ENCODE assay signal across 9 mouse cellular contexts in the genomic region with DNA sequence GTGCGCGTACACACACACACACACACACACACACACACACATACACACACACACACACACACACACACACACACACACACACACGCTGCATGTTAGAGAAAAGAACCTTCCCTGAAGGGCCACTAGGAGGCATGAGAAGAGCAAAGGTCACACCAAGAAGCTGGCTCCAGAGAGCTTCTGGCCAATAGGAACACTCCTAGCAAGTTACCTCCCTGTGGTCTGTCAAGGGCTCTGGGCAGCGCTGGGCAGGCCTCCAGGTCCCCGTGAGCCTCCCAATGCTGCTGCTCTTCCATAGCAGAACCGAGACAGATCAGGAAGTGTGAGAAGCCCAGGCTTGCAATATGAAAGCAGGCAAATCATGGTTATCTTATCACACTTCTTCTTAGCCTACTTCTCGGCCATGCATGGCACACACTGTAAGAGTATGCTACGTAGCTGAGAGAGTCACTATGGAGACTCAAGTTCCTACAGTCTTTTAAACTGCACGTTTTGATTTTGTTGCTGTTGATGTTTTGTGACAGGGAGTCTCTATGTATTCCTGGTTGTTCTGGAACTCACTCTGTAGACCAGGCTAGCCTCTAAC. TPM values are rescaled to one million over a fixed set of nuclear protein-coding genes. Genes with fewer than 3 reads are reported as not detected.
A peak's percentile ranks its signal among the peaks of the same experiment; 100 is the strongest.
DNase-seq lines count a peak whose midpoint lies in the region; ATAC-seq lines count a peak whose summit lies in the region.
"Had no signal": no experiment of that assay in that cellular context is flagged by ENCODE, and none has a peak within 500 bp of the region (broad histone marks: within the 10 kb centered on the region; RNA-seq: fewer than 3 reads in every experiment).

No protein-coding gene starts in this region.

- H3K36me3 ChIP-seq in heart, embryonic 11.5 days (ENCODE audit: control insufficient read depth, insufficient read depth, low read length): no peaks in the 10 kb centered on the region
- H3K36me3 ChIP-seq: midbrain, embryonic 12.5 days had no signal

- no peak overlapping the region for H3K4me3 ChIP-seq in heart, embryonic 11.5 days (ENCODE audit: low read depth, low read length)
- H3K4me3 ChIP-seq: midbrain, embryonic 12.5 days had no signal

- no peak overlapping the region for H3K4me2 ChIP-seq in heart, embryonic 11.5 days
- H3K4me2 ChIP-seq: midbrain, embryonic 12.5 days had no signal

- WGBS in heart, embryonic 11.5 days (ENCODE audit: insufficient replicate concordance): 32% methylated on average over 9 of the region's 9 CpGs

- H3K27me3 ChIP-seq in heart, embryonic 11.5 days (ENCODE audit: control insufficient read depth, insufficient read depth, low read length): no peaks in the 10 kb centered on the region
- H3K27me3 ChIP-seq: midbrain, embryonic 12.5 days had no signal

- intact Hi-C loops in left cerebral cortex, postnatal 25 days (cut with DNase I): loop anchor here (5.0 kb wide), 1 partner anchor 207 kb away; no protein-coding TSS in a partner anchor

- ATAC-seq in heart, embryonic 11.5 days (replicated peaks; ENCODE audit: insufficient number of reproducible peaks, low FRiP score, low TSS enrichment): peak; percentile 75; the same call in 1 of the 2 replicates
- ATAC-seq in neutrophil, adult 5-6 weeks (ENCODE audit: extremely low read depth, insufficient number of reproducible peaks, low FRiP score, poor library complexity, severe bottlenecking): peak; percentile 89

- H3K9me3 ChIP-seq in heart, embryonic 11.5 days (replicated peaks; ENCODE audit: control insufficient read depth, low read length): no peaks in the 10 kb centered on the region
- H3K9me3 ChIP-seq: midbrain, embryonic 12.5 days had no signal

- H3K4me1 ChIP-seq in heart, embryonic 11.5 days (ENCODE audit: control insufficient read depth, insufficient read depth, low read length): no peaks in the 10 kb centered on the region
- H3K4me1 ChIP-seq: midbrain, embryonic 12.5 days had no signal

- no peak overlapping the region for H3K27ac ChIP-seq in heart, embryonic 11.5 days (ENCODE audit: low read depth, low read length)
- H3K27ac ChIP-seq: midbrain, embryonic 12.5 days had no signal

- DNase-seq in gastrocnemius, postnatal 10 days: peak; percentile 8
- DNase-seq in gastrocnemius, postnatal 4 days (ENCODE audit: low spot score in 2 of 2): no peak
- DNase-seq in adipocyte (ENCODE audit: low spot score): peak; percentile 68
- peak; percentile 25 to 50 for DNase-seq in kidney, postnatal 4 days
- DNase-seq in left cerebral cortex, postnatal 25 days (ENCODE audit: low spot score in 2 of 2): no peak
- DNase-seq in right cerebral cortex, postnatal 36 days (ENCODE audit: low spot score in 2 of 2): no peak

- no peak overlapping the region for H3K9ac ChIP-seq in heart, embryonic 11.5 days (ENCODE audit: low read depth, low read length)
- H3K9ac ChIP-seq: midbrain, embryonic 12.5 days had no signal

RNA-seq across cellular contexts. Expression of a gene that starts 13.6 kb away (rescaled TPM):
- total RNA-seq in gastrocnemius, postnatal 10 days (2021): under 1 TPM in 1 of 2 experiments, not detected in 1; 0.16 TPM
- under 1 TPM in 1 of 2 experiments, not detected in 1; 0.08 TPM for total RNA-seq in gastrocnemius, postnatal 4 days (2021)
- polyA plus RNA-seq in heart, embryonic 11.5 days (2014; fragmentation: Nextera tagmentation; extraction: Ambion mirVana): not detected in 2 replicates
- not detected in 2 replicates for total RNA-seq in neutrophil, adult 5-6 weeks (2017)
- total RNA-seq in left cerebral cortex, postnatal 25 days (2021): 10 to 100 TPM in 1 of 2 experiments, 1 to 10 TPM in 1; 9.9 to 10.6 TPM

Comparison
In these comparisons a context has a peak if more than half of its experiments do, and no peak if none do; other contexts are left out.
1. DNase-seq: peak in gastrocnemius, postnatal 10 days (single experiment), adipocyte (single experiment) and kidney, postnatal 4 days (2 of 2); none in gastrocnemius, postnatal 4 days (0 of 2), left cerebral cortex, postnatal 25 days (0 of 2) and right cerebral cortex, postnatal 36 days (0 of 2).
2. RNA of a gene that starts 13.6 kb away (total RNA-seq): 9.9 to 10.6 TPM in left cerebral cortex, postnatal 25 days; 0.16 TPM in gastrocnemius, postnatal 10 days, 0.08 TPM in gastrocnemius, postnatal 4 days and not detected in neutrophil, adult 5-6 weeks; every median in the first group is over 4 times any median in the second.